In the genomic region with DNA sequence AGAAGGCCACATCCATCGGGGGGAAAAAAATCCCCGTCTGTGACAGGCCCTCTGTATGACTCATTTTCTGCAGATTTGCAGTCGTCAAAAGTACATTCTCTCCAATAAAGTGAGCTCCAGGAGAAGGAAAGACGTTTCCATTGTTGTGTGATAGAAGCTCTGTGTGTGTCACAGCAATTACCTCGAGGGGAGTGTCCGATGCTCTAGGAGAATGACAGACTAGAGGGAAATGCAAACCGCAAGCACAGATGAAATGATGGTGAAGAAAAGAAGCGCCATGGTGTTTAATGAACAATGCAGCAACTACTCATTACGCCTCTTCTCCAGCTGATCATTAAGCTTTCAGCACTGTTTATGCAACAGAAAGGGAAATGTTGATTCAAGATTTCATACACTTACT, we compare ENCODE assay signal across 25 mouse cellular contexts. TPM values are rescaled to one million over a fixed set of nuclear protein-coding genes. Genes with fewer than 3 reads are reported as not detected.
A peak's percentile ranks its signal among the peaks of the same experiment; 100 is the strongest.
DNase-seq lines count a peak whose midpoint lies in the region; ATAC-seq and TF ChIP-seq lines count a peak whose summit lies in the region.
"Had no signal": no experiment of that assay in that cellular context is flagged by ENCODE, and none has a peak within 500 bp of the region (broad histone marks: within the 10 kb centered on the region; RNA-seq: fewer than 3 reads in every experiment).

No protein-coding gene starts in this region.

- H3K9ac ChIP-seq in hindbrain, postnatal 0 days (replicated peaks; ENCODE audit: low read length) = no peak overlapping the region
- H3K9ac ChIP-seq in hindbrain, embryonic 13.5 days = no peak overlapping the region
- no peak overlapping the region for H3K9ac ChIP-seq in neural tube, embryonic 13.5 days
- H3K9ac ChIP-seq in forebrain, embryonic 15.5 days (replicated peaks) = no peak overlapping the region
- H3K9ac ChIP-seq: embryonic facial prominence, embryonic 15.5 days; heart, embryonic 12.5 days; hindbrain, embryonic 15.5 days; kidney, embryonic 15.5 days had no signal

- H3K9me3 ChIP-seq in hindbrain, postnatal 0 days (ENCODE audit: low read length) = no peaks in the 10 kb centered on the region
- no peaks in the 10 kb centered on the region for H3K9me3 ChIP-seq in hindbrain, embryonic 13.5 days
- no peaks in the 10 kb centered on the region for H3K9me3 ChIP-seq in neural tube, embryonic 13.5 days
- no peaks in the 10 kb centered on the region for H3K9me3 ChIP-seq in forebrain, embryonic 15.5 days
- H3K9me3 ChIP-seq: embryonic facial prominence, embryonic 15.5 days; heart, embryonic 12.5 days; hindbrain, embryonic 15.5 days; kidney, embryonic 15.5 days had no signal

- H3K4me2 ChIP-seq in hindbrain, postnatal 0 days (ENCODE audit: low read depth, low read length) = no peak overlapping the region
- no peak overlapping the region for H3K4me2 ChIP-seq in hindbrain, embryonic 13.5 days
- H3K4me2 ChIP-seq in neural tube, embryonic 13.5 days = no peak overlapping the region
- H3K4me2 ChIP-seq in forebrain, embryonic 15.5 days (replicated peaks) = no peak overlapping the region
- H3K4me2 ChIP-seq: embryonic facial prominence, embryonic 15.5 days; heart, embryonic 12.5 days; hindbrain, embryonic 15.5 days; kidney, embryonic 15.5 days had no signal

- no peak for TF ChIP-seq CTCF in hindbrain, postnatal 0 days (IDR thresholded peaks at IDR 0.05; ENCODE audit: low read depth)

- no peaks in the 10 kb centered on the region for H3K27me3 ChIP-seq in hindbrain, postnatal 0 days (ENCODE audit: insufficient read depth, low read length)
- H3K27me3 ChIP-seq in hindbrain, embryonic 13.5 days = no peaks in the 10 kb centered on the region
- H3K27me3 ChIP-seq in neural tube, embryonic 13.5 days = no peaks in the 10 kb centered on the region
- H3K27me3 ChIP-seq in forebrain, embryonic 15.5 days = no peaks in the 10 kb centered on the region
- H3K27me3 ChIP-seq: embryonic facial prominence, embryonic 15.5 days; heart, embryonic 12.5 days; hindbrain, embryonic 15.5 days; kidney, embryonic 15.5 days had no signal

- H3K27ac ChIP-seq in hindbrain, postnatal 0 days = no peak overlapping the region
- H3K27ac ChIP-seq in hindbrain, embryonic 13.5 days = no peak overlapping the region; the same call in 1 of the 2 replicates
- 0 out of 2 replicates have a peak overlapping the region, but pooled peaks have one; percentile 23 for H3K27ac ChIP-seq in neural tube, embryonic 13.5 days (replicated peaks)
- H3K27ac ChIP-seq in forebrain, embryonic 15.5 days (replicated peaks) = no peak overlapping the region
- H3K27ac ChIP-seq: embryonic facial prominence, embryonic 15.5 days; hindbrain, embryonic 15.5 days; kidney, embryonic 15.5 days had no signal

- no peak overlapping the region for H3K4me3 ChIP-seq in hindbrain, postnatal 0 days (ENCODE audit: low read length)
- H3K4me3 ChIP-seq in hindbrain, embryonic 13.5 days = no peak overlapping the region
- no peak overlapping the region for H3K4me3 ChIP-seq in neural tube, embryonic 13.5 days
- no peak overlapping the region for H3K4me3 ChIP-seq in forebrain, embryonic 15.5 days
- H3K4me3 ChIP-seq: embryonic facial prominence, embryonic 15.5 days; heart, embryonic 12.5 days; hindbrain, embryonic 15.5 days; kidney, embryonic 15.5 days had no signal

- WGBS in hindbrain, postnatal 0 days = 34% methylated on average over 9 of the region's 9 CpGs
- WGBS in hindbrain, embryonic 13.5 days = 31% methylated on average over 9 of the region's 9 CpGs
- 31% methylated on average over 9 of the region's 9 CpGs for WGBS in neural tube, embryonic 13.5 days
- 12% methylated on average over 9 of the region's 9 CpGs for WGBS in forebrain, embryonic 15.5 days

- DNase-seq in hindbrain, postnatal 0 days (ENCODE audit: low spot score) = peak; percentile 6
- no peak for DNase-seq in neural tube, embryonic 10.5 days (ENCODE audit: extremely low spot score, low spot score)
- DNase-seq in urinary bladder, postnatal 10 days (ENCODE audit: low spot score) = no peak
- DNase-seq in heart, adult 9 months (ENCODE audit: low spot score in 2 of 2) = no peak
- DNase-seq: cerebellum, postnatal 14 days; kidney, postnatal 4 days; liver; lung, postnatal 10 days; right cerebral cortex, postnatal 14 days; spleen, adult 18-20 months; thymus, adult 2 months had no signal

- no peaks in the 10 kb centered on the region for H3K36me3 ChIP-seq in hindbrain, postnatal 0 days (ENCODE audit: insufficient read depth, low read length)
- H3K36me3 ChIP-seq in hindbrain, embryonic 13.5 days = no peaks in the 10 kb centered on the region
- no peaks in the 10 kb centered on the region for H3K36me3 ChIP-seq in neural tube, embryonic 13.5 days
- H3K36me3 ChIP-seq in forebrain, embryonic 15.5 days = no peaks in the 10 kb centered on the region
- H3K36me3 ChIP-seq: embryonic facial prominence, embryonic 15.5 days; heart, embryonic 12.5 days; hindbrain, embryonic 15.5 days; kidney, embryonic 15.5 days had no signal

- ATAC-seq in hindbrain, postnatal 0 days = no peak
- ATAC-seq in hindbrain, embryonic 13.5 days (ENCODE audit: low FRiP score) = no peak
- no peak for ATAC-seq in neural tube, embryonic 13.5 days (ENCODE audit: low read depth)
- peak; percentile 76 for ATAC-seq in forebrain, embryonic 15.5 days (replicated peaks)
- ATAC-seq: intestine, postnatal 0 days had no signal

- H3K4me1 ChIP-seq in hindbrain, postnatal 0 days (ENCODE audit: insufficient read depth, low read length) = no peaks in the 10 kb centered on the region
- H3K4me1 ChIP-seq in hindbrain, embryonic 13.5 days (replicated peaks) = peaks cover 6% of the 10 kb centered on the region; the same call in 1 of the 2 replicates
- H3K4me1 ChIP-seq in neural tube, embryonic 13.5 days (replicated peaks) = no peaks in the 10 kb centered on the region; the same call in 1 of the 2 replicates
- no peaks in the 10 kb centered on the region for H3K4me1 ChIP-seq in forebrain, embryonic 15.5 days
- H3K4me1 ChIP-seq: embryonic facial prominence, embryonic 15.5 days; heart, embryonic 12.5 days; hindbrain, embryonic 15.5 days; kidney, embryonic 15.5 days had no signal

RNA-seq across cellular contexts. Expression of a gene that starts 59.6 kb away (rescaled TPM):
- total RNA-seq in hindbrain, postnatal 0 days (2014; rRNA removed) = 29.3 and 29.7 TPM in 2 replicates
- 7.8 and 8.6 TPM in 2 replicates for polyA plus RNA-seq in hindbrain, postnatal 0 days (2015; fragmentation: Nextera tagmentation; extraction: Ambion mirVana)
- 8.1 and 8.3 TPM in 2 replicates for polyA plus RNA-seq in hindbrain, embryonic 13.5 days (2015; fragmentation: Nextera tagmentation; extraction: Ambion mirVana)
- polyA plus RNA-seq in neural tube, embryonic 13.5 days (2015; fragmentation: Nextera tagmentation; extraction: Ambion mirVana) = 8.2 and 8.6 TPM in 2 replicates
- polyA plus RNA-seq in forebrain, embryonic 15.5 days (2015; fragmentation: Nextera tagmentation; extraction: Ambion mirVana) = 11.4 and 11.8 TPM in 2 replicates
- total RNA-seq: gastrocnemius, adult 8-10 months; granulocyte monocyte progenitor cell, adult 5-6 weeks; heart, postnatal 25 days; megakaryocyte progenitor cell, adult 5-6 weeks had no signal
- polyA plus RNA-seq: C2C12; heart, embryonic 12.5 days; liver, embryonic 16.5 days; thymus, adult 2 months had no signal
